Mouse (Mus musculus) testis, adult 2 months (tissue): ENCODE data around the gene Tcaf2. TPM values are rescaled to one million over a fixed set of nuclear protein-coding genes. Genes with fewer than 3 reads are reported as not detected.

Source experiments
- H3K27ac ChIP-seq: fragments of 200-500 bp; 2 replicates; pipeline ENCODE4 v1.5.1; 2012; ENCODE audit warnings: low read depth, low read length; ENCODE audit not compliant: control insufficient read depth, insufficient read depth
- H3K27me3 ChIP-seq: fragments of 200-500 bp; 2 replicates; pipeline ENCODE4 v1.6.1; 2012; ENCODE audit warnings: mild to moderate bottlenecking, low read length, moderate library complexity; ENCODE audit not compliant: control insufficient read depth, insufficient read depth
- H3K36me3 ChIP-seq: fragments of 200-500 bp; 2 replicates; pipeline ENCODE4 v1.6.1; 2012; ENCODE audit warnings: mild to moderate bottlenecking, low read length; ENCODE audit not compliant: control insufficient read depth, insufficient read depth
- H3K4me1 ChIP-seq: fragments of 200-500 bp; 2 replicates; pipeline ENCODE4 v1.6.1; 2012; ENCODE audit warnings: low read length; ENCODE audit not compliant: control insufficient read depth, insufficient read depth
- H3K4me3 ChIP-seq: fragments of 200-500 bp; 2 replicates; pipeline ENCODE4 v1.5.1; 2012; ENCODE audit warnings: low read depth, mild to moderate bottlenecking, low read length, moderate library complexity, mixed read lengths; ENCODE audit not compliant: control insufficient read depth
- CTCF ChIP-seq: fragments of 200-500 bp; IDR thresholded peaks from 2 replicates; pipeline ENCODE4 v1.5.1; 2012; ENCODE audit warnings: low read depth, mild to moderate bottlenecking, inconsistent platforms, low read length, moderate library complexity; ENCODE audit not compliant: control insufficient read depth, insufficient read depth, insufficient replicate concordance
- POLR2A ChIP-seq: fragments of 200-500 bp; IDR thresholded peaks from 2 replicates; pipeline ENCODE4 v1.6.1; 2012; ENCODE audit warnings: low read depth, mild to moderate bottlenecking, inconsistent platforms, low read length, moderate library complexity; ENCODE audit not compliant: control insufficient read depth
- polyA plus RNA-seq: library from polyadenylated mRNA; depleted of rRNA; stranded (reverse); fragments of >200 nt; gene quantifications from 2 replicates; pipeline ENCODE4 v1.2.3, GENCODE M21; 2012

Gene Tcaf2
- polyA plus RNA-seq, 1 experiment: 0.43 TPM

DNA sequence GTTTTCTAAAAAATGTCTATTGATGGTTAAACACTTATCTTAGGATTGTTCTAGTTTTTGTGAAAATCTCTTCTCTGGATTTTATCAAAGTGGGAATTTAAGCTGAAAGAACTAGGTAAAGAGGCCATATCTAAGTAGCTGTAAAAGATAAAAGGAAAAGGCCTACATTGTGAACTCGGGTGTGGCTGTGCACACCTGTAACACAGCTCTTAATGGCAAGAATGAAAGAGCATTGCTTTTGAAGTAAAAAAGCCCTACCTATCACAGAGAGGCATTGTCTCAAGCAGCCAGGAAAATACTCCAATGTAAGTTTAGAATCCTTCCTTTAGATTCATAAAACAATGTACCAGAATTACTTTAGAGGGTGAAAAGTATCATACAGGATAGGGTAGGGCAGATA is 26.7 kb upstream of the Tcaf2 start:
- Histone ChIP-seq H3K27me3 (no peaks in the 10 kb centered on the region), H3K27ac (no peak overlapping the region), H3K36me3 (no peaks in the 10 kb centered on the region), H3K4me1 (no peaks in the 10 kb centered on the region), H3K4me3 (no peak overlapping the region)
- TF ChIP-seq CTCF: no peak
- TF ChIP-seq POLR2A: no peak

DNA sequence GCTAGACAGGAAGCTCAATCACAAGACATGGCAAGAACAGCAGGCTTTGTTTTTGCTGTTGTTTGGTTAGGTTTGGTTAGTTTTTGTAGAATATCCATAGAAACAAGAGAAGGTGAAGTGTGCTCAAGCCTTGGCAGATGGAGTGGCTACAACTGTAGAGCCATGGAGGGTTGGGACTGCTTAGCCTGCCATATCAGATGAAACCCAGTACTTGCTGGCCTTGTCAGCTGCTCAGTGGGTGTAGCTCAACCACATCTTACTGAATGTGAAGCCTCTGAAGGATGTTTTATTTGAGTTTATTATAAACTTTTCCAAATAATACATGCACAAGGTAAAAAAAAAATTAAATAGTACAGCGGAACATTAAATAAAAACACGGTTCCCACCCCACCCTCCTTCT is 22.7 kb upstream of the Tcaf2 start:
- TF ChIP-seq POLR2A: no peak
- TF ChIP-seq CTCF: no peak
- H3K4me3 ChIP-seq: no peak overlapping the region
- H3K27me3 ChIP-seq: no peaks in the 10 kb centered on the region
- no peaks in the 10 kb centered on the region for H3K36me3 ChIP-seq
- H3K27ac ChIP-seq: no peak overlapping the region
- H3K4me1 ChIP-seq: no peaks in the 10 kb centered on the region

DNA sequence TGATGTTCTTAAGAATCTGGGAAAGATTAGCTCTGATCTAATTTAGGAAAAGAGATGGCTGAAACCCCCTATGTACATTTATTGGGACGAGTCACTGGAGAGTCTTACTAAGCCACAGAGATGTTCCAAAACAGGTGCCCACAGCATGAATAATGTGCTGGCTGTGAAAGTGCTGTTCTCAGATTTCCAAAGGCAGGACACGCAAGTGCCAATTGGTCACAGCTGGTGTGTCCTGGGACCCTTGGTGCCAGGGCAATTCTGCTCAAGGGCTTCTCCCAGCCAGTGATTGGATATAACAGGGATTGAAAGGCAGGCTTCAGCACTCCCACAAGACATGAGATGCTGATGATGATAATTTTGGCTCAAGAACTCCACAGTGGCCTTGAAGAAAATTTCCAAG is 16.7 kb upstream of the Tcaf2 start:
- TF ChIP-seq CTCF (no peak), POLR2A (no peak)
- Histone ChIP-seq H3K4me1 (no peaks in the 10 kb centered on the region), H3K27ac (no peak overlapping the region), H3K36me3 (no peaks in the 10 kb centered on the region), H3K4me3 (no peak overlapping the region), H3K27me3 (no peaks in the 10 kb centered on the region)

DNA sequence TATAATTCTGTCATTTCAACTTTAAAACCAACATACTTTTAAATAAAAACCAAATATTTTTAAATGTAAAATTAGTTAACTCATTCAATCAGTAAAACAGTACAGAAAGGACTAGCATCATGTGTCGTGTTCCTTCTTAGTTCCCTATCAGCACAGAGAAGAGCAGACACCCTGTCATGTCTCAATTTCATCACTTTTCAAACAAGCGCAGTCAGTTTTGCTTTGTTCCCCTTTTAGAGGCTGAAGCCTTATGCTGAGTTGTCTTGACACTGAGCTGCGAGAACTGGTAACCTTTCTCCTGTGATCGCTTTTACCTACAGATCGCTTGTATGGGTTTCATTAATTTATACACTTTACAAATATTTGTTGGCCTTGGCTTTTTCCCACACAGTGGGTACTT is 10.7 kb downstream of the Tcaf2 start:
- no peak overlapping the region for H3K4me3 ChIP-seq
- no peaks in the 10 kb centered on the region for H3K36me3 ChIP-seq
- no peaks in the 10 kb centered on the region for H3K27me3 ChIP-seq
- no peaks in the 10 kb centered on the region for H3K4me1 ChIP-seq
- TF ChIP-seq CTCF (no peak), POLR2A (no peak)
- no peak overlapping the region for H3K27ac ChIP-seq

DNA sequence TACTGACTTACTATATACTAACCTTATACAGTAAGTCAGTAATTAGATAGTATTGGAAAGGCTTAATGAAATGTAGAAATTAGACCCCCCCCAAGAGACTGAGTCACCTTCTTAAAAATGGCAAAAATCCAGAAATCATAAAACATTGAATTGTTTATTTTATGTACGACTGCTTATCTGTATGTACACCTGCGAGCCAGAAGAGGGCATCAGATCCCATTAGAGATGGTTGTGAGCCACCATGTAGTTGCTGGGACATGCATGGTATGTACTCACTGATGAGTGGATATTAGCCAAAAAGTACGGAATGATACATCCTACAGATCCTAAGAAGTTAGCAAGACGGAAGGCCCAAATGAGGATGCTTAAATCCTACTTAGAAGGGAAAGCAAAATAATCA is 13.7 kb downstream of the Tcaf2 start:
- TF ChIP-seq CTCF: no peak
- no peak for TF ChIP-seq POLR2A

DNA sequence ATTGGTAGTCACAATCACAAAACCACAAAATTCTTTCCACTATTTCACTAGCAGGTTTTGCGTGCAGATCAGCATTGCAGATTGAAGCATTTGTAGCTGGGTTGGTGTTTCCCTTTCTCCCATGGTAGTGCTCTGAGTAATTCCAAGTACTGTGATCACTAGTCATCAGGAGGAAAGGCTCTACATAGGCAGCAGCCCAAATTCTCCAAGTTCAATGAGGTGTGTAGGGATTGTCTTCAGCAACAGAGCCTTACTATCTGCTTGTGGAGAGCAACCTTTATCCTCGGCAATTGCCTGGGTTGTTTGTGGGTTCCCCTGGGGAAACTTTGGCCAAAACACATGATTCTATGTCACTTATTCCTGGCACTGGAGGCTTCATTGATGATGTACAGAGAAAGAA is 28.1 kb downstream of the Tcaf2 start:
- Histone ChIP-seq H3K27me3 (no peaks in the 10 kb centered on the region), H3K27ac (no peak overlapping the region), H3K36me3 (no peaks in the 10 kb centered on the region), H3K4me3 (no peak overlapping the region), H3K4me1 (no peaks in the 10 kb centered on the region)
- TF ChIP-seq POLR2A (no peak), CTCF (no peak)

More for the DNA sequence above, 13.7 kb downstream of the Tcaf2 start:
- H3K27ac ChIP-seq: no peak overlapping the region
- no peak overlapping the region for H3K4me3 ChIP-seq
- no peaks in the 10 kb centered on the region for H3K27me3 ChIP-seq
- no peaks in the 10 kb centered on the region for H3K4me1 ChIP-seq
- no peaks in the 10 kb centered on the region for H3K36me3 ChIP-seq

DNA sequence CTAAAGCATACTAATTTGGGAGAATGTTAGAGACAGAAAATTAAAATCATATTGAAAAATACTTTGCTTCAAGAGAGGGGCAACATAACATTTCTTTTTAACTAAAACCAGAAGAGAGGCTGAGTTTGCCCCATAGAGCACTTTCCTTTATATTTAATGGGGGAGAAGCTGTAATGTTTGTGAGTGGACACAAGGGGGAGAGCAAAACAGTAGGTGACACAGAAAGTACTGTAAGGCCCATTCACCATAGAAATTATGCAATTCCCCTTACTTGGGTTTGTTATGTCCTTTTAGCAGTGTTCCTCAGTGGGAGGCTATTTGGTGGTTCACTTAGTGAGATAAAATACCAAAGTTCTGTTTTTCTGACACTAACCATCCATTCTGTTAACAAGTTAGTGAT is 32.8 kb downstream of the Tcaf2 start:
- Histone ChIP-seq H3K4me1 (no peaks in the 10 kb centered on the region), H3K27ac (no peak overlapping the region), H3K27me3 (no peaks in the 10 kb centered on the region), H3K4me3 (no peak overlapping the region), H3K36me3 (no peaks in the 10 kb centered on the region)
- TF ChIP-seq POLR2A: no peak
- no peak for TF ChIP-seq CTCF

DNA sequence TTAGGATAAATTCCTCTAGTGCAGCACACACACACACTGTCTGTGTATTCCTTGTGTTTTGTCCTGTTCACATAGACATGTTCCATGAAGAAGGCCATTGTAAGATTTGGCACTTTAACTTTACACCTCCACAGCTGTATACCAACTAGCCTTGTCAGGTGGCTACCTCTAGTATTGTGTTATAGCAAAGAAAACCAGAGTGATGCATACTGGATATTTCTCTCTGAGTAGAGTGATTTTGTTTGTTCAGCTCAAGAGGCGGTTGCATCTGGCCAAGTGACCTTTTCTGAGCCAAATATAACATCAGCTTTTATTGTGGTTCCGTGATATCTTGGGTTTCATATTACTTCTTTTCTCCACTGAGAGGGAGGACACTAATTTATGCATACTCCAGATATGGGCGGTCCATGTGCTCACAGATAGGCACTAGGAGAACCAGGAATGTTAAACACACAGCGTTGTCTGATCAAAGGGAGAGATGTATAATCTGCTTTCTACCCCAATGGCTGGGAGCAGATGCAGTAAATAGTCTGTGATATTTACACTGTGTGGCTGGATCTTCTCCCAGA is 34.0 kb downstream of the Tcaf2 start:
- no peaks in the 10 kb centered on the region for H3K27me3 ChIP-seq
- no peaks in the 10 kb centered on the region for H3K4me1 ChIP-seq
- H3K36me3 ChIP-seq: no peaks in the 10 kb centered on the region
- TF ChIP-seq CTCF (no peak), POLR2A (no peak)
- no peak overlapping the region for H3K4me3 ChIP-seq
- no peak overlapping the region for H3K27ac ChIP-seq
